Mouse (Mus musculus) CH12.LX (cell line): ENCODE results near the gene Chrna1.

Experiments used
- HCFC1 ChIP-seq: IDR thresholded peaks from 2 replicates; pipeline ENCODE4 v1.6.1; 2012; ENCODE audit warnings: low read depth, mild to moderate bottlenecking, inconsistent platforms, low read length, improper control_type of control experiment
- POLR2A ChIP-seq: IDR thresholded peaks from 2 replicates; pipeline ENCODE4 v1.6.1; 2011; ENCODE audit warnings: low read depth, mild to moderate bottlenecking, improper control_type of control experiment, low read length
- ZKSCAN1 ChIP-seq: IDR thresholded peaks from 2 replicates; pipeline ENCODE4 v1.6.1; 2012; ENCODE audit warnings: low read depth, inconsistent platforms, low read length, improper control_type of control experiment, borderline replicate concordance

- TF ChIP-seq POLR2A (no peak), ZKSCAN1 (no peak), HCFC1 (no peak)
Measured at GRCm38 (mm10) chr2:73522336-73522735, 57.8 kb downstream of the Chrna1 start.
